Mouse (Mus musculus) thymus, adult 2 months (tissue): ENCODE data around the gene Gm49322. TPM values are rescaled to one million over a fixed set of nuclear protein-coding genes. Genes with fewer than 3 reads are reported as not detected.

Experiments used
- DNase-seq: peaks from one replicate; pipeline ENCODE4 v3.0.0; 2021
- H3K27ac ChIP-seq: fragments of 200-500 bp; 2 replicates; pipeline ENCODE4 v1.5.1; 2012; ENCODE audit warnings: low read length, control low read depth; ENCODE audit not compliant: control insufficient read depth, insufficient read depth
- H3K27me3 ChIP-seq: fragments of 200-500 bp; 2 replicates; pipeline ENCODE4 v1.6.1; 2012; ENCODE audit warnings: mild to moderate bottlenecking, low read length, moderate library complexity, mixed read lengths; ENCODE audit not compliant: control insufficient read depth, insufficient read depth
- H3K36me3 ChIP-seq: fragments of 200-500 bp; 2 replicates; pipeline ENCODE4 v1.6.1; 2012; ENCODE audit warnings: mild to moderate bottlenecking, low read length, moderate library complexity; ENCODE audit not compliant: control insufficient read depth, insufficient read depth
- H3K4me1 ChIP-seq: fragments of 200-500 bp; replicated peaks from 2 replicates; pipeline ENCODE4 v1.6.1; 2012; ENCODE audit warnings: low read length; ENCODE audit not compliant: control insufficient read depth, insufficient read depth
- H3K4me3 ChIP-seq: fragments of 200-500 bp; 2 replicates; pipeline ENCODE4 v1.5.1; 2012; ENCODE audit warnings: mild to moderate bottlenecking, low read length, control low read depth, moderate library complexity; ENCODE audit not compliant: control insufficient read depth, insufficient read depth
- CTCF ChIP-seq: fragments of 200-500 bp; IDR thresholded peaks from 2 replicates; pipeline ENCODE4 v1.5.1; 2012; ENCODE audit warnings: mild to moderate bottlenecking, control low read depth, low read length, moderate library complexity, borderline replicate concordance; ENCODE audit not compliant: control insufficient read depth, poor library complexity, insufficient read depth; ENCODE audit errors: extremely low read depth
- POLR2A ChIP-seq: fragments of 200-500 bp; IDR thresholded peaks from 2 replicates; pipeline ENCODE4 v1.6.1; 2012; ENCODE audit warnings: mild to moderate bottlenecking, low read length, control low read depth, moderate library complexity; ENCODE audit not compliant: control insufficient read depth, poor library complexity, insufficient read depth; ENCODE audit errors: extremely low read depth
- WGBS: fragments of 180-500 bp; shearing (Covaris S2); methylation state at CpG from one replicate; pipeline ENCODE4 v1.1.7; 2018; 5-methylcytosine and 5-hydroxymethylcytosine counted together
- polyA plus RNA-seq: library from polyadenylated mRNA; depleted of rRNA; stranded (reverse); fragments of >200 nt; gene quantifications from 2 replicates; pipeline ENCODE4 v1.2.3, GENCODE M21; 2012

The Gm49322 gene
- polyA plus RNA-seq, 1 experiment, result 7.5 TPM

GRCm38 (mm10) chr10:80619465-80620244 lies 13.8 kb downstream of the Gm49322 start:
- Histone ChIP-seq H3K27ac (no peak overlapping the region), H3K36me3 (peaks cover 4% of the 10 kb centered on the region; the same call in 1 of the 2 replicates), H3K4me3 (no peak overlapping the region), H3K27me3 (no peaks in the 10 kb centered on the region), H3K4me1 (peaks cover 32% of the 10 kb centered on the region)
- no peak for DNase-seq
- TF ChIP-seq POLR2A (no peak), CTCF (no peak)
- WGBS, result 91% methylated on average over 8 of the region's 8 CpGs

GRCm38 (mm10) chr10:80620365-80620764 lies 14.5 kb downstream of the Gm49322 start:
- 96% methylated on average over 9 of the region's 9 CpGs for WGBS
- TF ChIP-seq CTCF (no peak), POLR2A (no peak)
- peaks cover 30% of the 10 kb centered on the region for H3K4me1 ChIP-seq

GRCm38 (mm10) chr10:80620796-80621689 lies 15.2 kb downstream of the Gm49322 start:
- Histone ChIP-seq H3K27ac (peak overlapping the region; percentile 28; the same call in 1 of the 2 replicates), H3K4me3 (no peak overlapping the region; the same call in 1 of the 2 replicates), H3K27me3 (no peaks in the 10 kb centered on the region), H3K4me1 (peaks cover 32% of the 10 kb centered on the region), H3K36me3 (no peaks in the 10 kb centered on the region)
- 72% methylated on average over 16 of the region's 16 CpGs for WGBS
- no peak for DNase-seq
- TF ChIP-seq POLR2A, result no peak
- no peak for TF ChIP-seq CTCF

More at GRCm38 (mm10) chr10:80620365-80620764, 14.5 kb downstream of the Gm49322 start:
- DNase-seq, result no peak
- Histone ChIP-seq H3K27ac (no peak overlapping the region), H3K27me3 (no peaks in the 10 kb centered on the region), H3K36me3 (peaks cover 2% of the 10 kb centered on the region; the same call in 1 of the 2 replicates), H3K4me3 (no peak overlapping the region)

GRCm38 (mm10) chr10:80621690-80621939 lies 15.8 kb downstream of the Gm49322 start:
- peaks cover 32% of the 10 kb centered on the region for H3K4me1 ChIP-seq
- no peak for TF ChIP-seq CTCF
- no peak for TF ChIP-seq POLR2A
- DNase-seq, result peak; percentile 24
- 1% methylated on average over 9 of the region's 9 CpGs for WGBS
- peak overlapping the region; percentile 28; the same call in 1 of the 2 replicates for H3K27ac ChIP-seq
- no peaks in the 10 kb centered on the region for H3K36me3 ChIP-seq
- no peaks in the 10 kb centered on the region for H3K27me3 ChIP-seq
- peak overlapping the region; percentile 62 for H3K4me3 ChIP-seq

GRCm38 (mm10) chr10:80621940-80622660 lies 16.3 kb downstream of the Gm49322 start:
- peak; percentile 99 for DNase-seq
- H3K36me3 ChIP-seq, result no peaks in the 10 kb centered on the region
- no peaks in the 10 kb centered on the region for H3K27me3 ChIP-seq
- TF ChIP-seq POLR2A (no peak), CTCF (no peak)
- peak overlapping the region; percentile 57 for H3K27ac ChIP-seq
- under 1% methylated on average over 64 of the region's 64 CpGs for WGBS
- H3K4me3 ChIP-seq, result peak overlapping the region; percentile 62
- peaks cover 32% of the 10 kb centered on the region for H3K4me1 ChIP-seq
